Mouse (Mus musculus) neutrophil, adult 65 days (primary cell): ENCODE measurements around the gene Azi2. TPM values are rescaled to one million over a fixed set of nuclear protein-coding genes. Genes with fewer than 3 reads are reported as not detected.

Experiments used
- total RNA-seq: library from RNA; stranded (reverse); gene quantifications from 2 replicates; pipeline ENCODE4 v1.2.4, GENCODE M21; 2023

Gene Azi2
- 86.8 and 90.8 TPM in 2 replicates for total RNA-seq

GRCm38 (mm10) chr9:118040218-118041021 is at the start of gene Azi2:
Azi2 (plus strand) TSS chr9:118040499.

Other genes with a start within 250 kb of the Azi2 start
- 2.2 and 7.2 TPM in 2 replicates for gene Cmc1, start 109.7 kb downstream of the Azi2 start, total RNA-seq